Mouse (Mus musculus): ENCODE measurements around the gene Lmx1b.

DNA sequence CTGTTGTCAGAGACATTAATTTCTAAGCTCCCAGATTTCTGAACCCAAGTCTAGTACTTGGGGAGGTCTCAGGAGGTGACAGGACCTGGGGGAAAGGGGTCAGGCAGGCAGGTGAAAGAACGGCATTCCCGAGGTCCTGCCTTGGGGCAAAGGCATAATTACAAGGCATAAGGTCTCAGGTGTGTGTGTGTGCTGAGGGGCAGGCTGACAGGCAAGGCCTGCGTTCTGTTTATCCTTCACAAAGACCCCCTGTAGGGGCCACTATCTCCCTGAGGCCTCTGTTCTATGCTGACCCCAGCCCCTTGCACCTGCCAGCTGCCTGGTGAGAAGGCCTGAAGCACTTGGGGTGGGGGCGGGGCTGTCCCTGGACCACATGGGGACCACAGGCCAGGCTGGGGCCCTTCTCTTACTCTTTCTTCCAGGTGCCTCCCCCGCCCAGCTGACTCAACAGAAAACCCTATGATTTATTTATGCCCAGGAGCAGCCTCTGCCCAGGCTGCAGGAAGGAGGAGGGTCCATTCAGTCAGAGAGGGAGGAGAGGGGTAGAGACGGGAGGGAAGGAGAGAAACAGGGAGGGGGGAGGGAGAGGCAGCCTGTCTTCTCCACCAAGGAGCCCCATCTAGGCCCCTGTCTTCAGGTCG lies 35.3 kb downstream of the Lmx1b start:
- TF ChIP-seq GATA1 (IDR thresholded peaks at IDR 0.05; ENCODE audit: borderline replicate concordance, low read length) (no peak), FLI1 (IDR thresholded peaks at IDR 0.05; ENCODE audit: low read length) (no peak)

Data from megakaryocyte, embryonic 14.5 days (primary cell).